Mouse (Mus musculus) embryonic facial prominence, embryonic 15.5 days (tissue): ENCODE data around the gene Bmf. TPM values are rescaled to one million over a fixed set of nuclear protein-coding genes. Genes with fewer than 3 reads are reported as not detected.

Experiments used
- ATAC-seq: fragments of 200-750 bp; cut with Nextera tagmentation; 2 replicates; pipeline ENCODE4 v1.8.0; 2017; ENCODE audit warnings: low read depth, moderate TSS enrichment; ENCODE audit not compliant: insufficient number of reproducible peaks, low FRiP score, low TSS enrichment
- H3K27ac ChIP-seq: fragments of 300-500 bp; sonication (generic); replicated peaks from 2 replicates; pipeline ENCODE4 v1.5.1; 2015; ENCODE audit warnings: mild to moderate bottlenecking, inconsistent platforms
- H3K27me3 ChIP-seq: fragments of 300-500 bp; sonication (generic); 2 replicates; pipeline ENCODE4 v1.6.1; 2015; ENCODE audit warnings: inconsistent platforms
- H3K36me3 ChIP-seq: fragments of 300-500 bp; sonication (generic); 2 replicates; pipeline ENCODE4 v1.6.1; 2015; ENCODE audit warnings: mild to moderate bottlenecking, inconsistent platforms
- H3K4me1 ChIP-seq: fragments of 300-500 bp; sonication (generic); 2 replicates; pipeline ENCODE4 v1.6.1; 2015; ENCODE audit warnings: inconsistent platforms
- H3K4me2 ChIP-seq: fragments of 300-500 bp; sonication (generic); replicated peaks from 2 replicates; pipeline ENCODE4 v1.6.1; 2015; ENCODE audit warnings: mild to moderate bottlenecking, inconsistent platforms
- H3K4me3 ChIP-seq: fragments of 300-500 bp; sonication (generic); replicated peaks from 2 replicates; pipeline ENCODE4 v1.5.1; 2015; ENCODE audit warnings: mild to moderate bottlenecking, inconsistent platforms
- H3K9ac ChIP-seq: fragments of 300-500 bp; sonication (generic); 2 replicates; pipeline ENCODE4 v1.6.1; 2015; ENCODE audit warnings: inconsistent platforms
- H3K9me3 ChIP-seq: fragments of 300-500 bp; sonication (generic); replicated peaks from 2 replicates; pipeline ENCODE4 v1.6.1; 2016; ENCODE audit warnings: inconsistent platforms
- WGBS: fragments of 180-500 bp; shearing (Covaris S2); methylation state at CpG from one replicate; pipeline ENCODE4 v1.1.7; 2015; 5-methylcytosine and 5-hydroxymethylcytosine counted together
- polyA plus RNA-seq: library from polyadenylated mRNA; unstranded; fragments of >200 nt; fragmentation: Nextera tagmentation; extraction: Ambion mirVana; gene quantifications from 2 replicates; pipeline ENCODE4 v1.2.1, GENCODE M21; 2015

Bmf gene
- polyA plus RNA-seq, 1 experiment from 2014 or later, result 6.7 TPM

GRCm38 (mm10) chr2:118532855-118533675 lies 16.4 kb downstream of the Bmf start:
- Histone ChIP-seq H3K4me1 (peaks cover 72% of the 10 kb centered on the region), H3K27ac (peak overlapping the region; percentile 92), H3K9me3 (no peaks in the 10 kb centered on the region), H3K4me2 (peak overlapping the region; percentile 8; the same call in 1 of the 2 replicates), H3K9ac (no peak overlapping the region), H3K36me3 (no peaks in the 10 kb centered on the region), H3K4me3 (no peak overlapping the region), H3K27me3 (no peaks in the 10 kb centered on the region)
- peak; percentile 84 for ATAC-seq
- WGBS, result 5% methylated on average over 6 of the region's 6 CpGs

DNA sequence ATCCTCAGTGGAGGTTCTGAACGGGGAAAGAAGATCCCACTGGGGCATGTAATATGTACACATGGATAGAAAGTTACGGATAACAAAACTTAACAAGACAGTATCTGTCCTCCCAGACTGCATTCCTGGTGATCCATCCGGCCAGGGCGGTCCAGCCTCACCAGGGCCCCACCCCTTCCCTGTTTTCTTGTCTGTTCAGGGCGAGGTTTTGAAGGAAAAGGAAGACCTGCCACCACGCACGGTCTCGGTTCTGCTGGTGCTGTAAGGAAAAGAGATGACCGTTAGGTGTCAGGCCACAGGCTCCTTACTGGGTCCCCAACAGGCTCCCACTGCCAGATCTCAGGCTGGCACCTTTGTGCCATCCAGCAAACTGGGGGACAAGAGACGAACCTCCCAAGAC lies 17.1 kb downstream of the Bmf start:
- WGBS, result 23% methylated on average over 10 of the region's 10 CpGs
- peak overlapping the region; percentile 8; the same call in 1 of the 2 replicates for H3K4me2 ChIP-seq
- no peaks in the 10 kb centered on the region for H3K9me3 ChIP-seq
- H3K4me3 ChIP-seq, result no peak overlapping the region
- peak overlapping the region; percentile 92 for H3K27ac ChIP-seq
- H3K9ac ChIP-seq, result no peak overlapping the region
- no peak for ATAC-seq
- H3K36me3 ChIP-seq, result no peaks in the 10 kb centered on the region
- H3K4me1 ChIP-seq, result peaks cover 68% of the 10 kb centered on the region
- no peaks in the 10 kb centered on the region for H3K27me3 ChIP-seq

DNA sequence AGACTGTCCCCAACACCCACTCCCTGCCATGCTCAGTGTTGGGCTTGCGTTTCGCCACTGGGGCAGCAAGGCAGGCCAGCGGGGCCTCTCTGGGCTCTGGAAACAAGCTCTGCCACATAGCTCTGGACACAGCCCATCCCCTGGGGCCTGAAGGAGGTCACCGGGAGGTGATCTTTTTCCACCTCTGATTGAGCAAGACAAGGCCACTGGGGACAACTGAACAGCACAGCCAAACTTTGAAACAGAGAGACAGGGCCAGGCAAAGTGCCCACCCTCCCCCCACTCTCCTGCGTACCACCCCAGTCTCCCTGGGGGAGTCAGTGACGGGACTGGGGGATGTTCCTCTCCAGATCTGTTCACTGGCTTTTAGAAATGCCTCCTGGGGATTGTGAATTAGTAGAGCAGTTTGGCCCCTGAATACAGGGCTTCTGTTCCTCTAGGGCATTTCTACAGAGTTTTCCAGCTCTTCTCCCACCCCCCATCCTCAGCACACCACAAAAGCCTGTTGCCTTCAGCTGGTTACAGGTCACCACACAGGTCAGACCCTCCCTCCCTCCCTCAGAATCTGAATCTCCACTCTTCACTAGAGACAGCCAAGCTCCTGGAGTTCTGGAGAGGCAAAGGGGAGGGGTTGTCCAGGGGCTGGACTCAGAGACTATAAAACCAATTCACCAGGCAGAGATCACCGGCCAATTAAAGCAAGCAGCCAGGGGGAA lies 19.9 kb downstream of the Bmf start:
- Histone ChIP-seq H3K4me2 (no peak overlapping the region), H3K9ac (no peak overlapping the region), H3K4me1 (peaks cover 53% of the 10 kb centered on the region), H3K36me3 (no peaks in the 10 kb centered on the region), H3K27ac (peak overlapping the region; percentile 48), H3K9me3 (no peaks in the 10 kb centered on the region), H3K4me3 (no peak overlapping the region), H3K27me3 (no peaks in the 10 kb centered on the region)
- 0 out of 2 replicates have a peak, but pooled peaks have one; percentile 3 for ATAC-seq
- WGBS, result 29% methylated on average over 7 of the region's 7 CpGs

DNA sequence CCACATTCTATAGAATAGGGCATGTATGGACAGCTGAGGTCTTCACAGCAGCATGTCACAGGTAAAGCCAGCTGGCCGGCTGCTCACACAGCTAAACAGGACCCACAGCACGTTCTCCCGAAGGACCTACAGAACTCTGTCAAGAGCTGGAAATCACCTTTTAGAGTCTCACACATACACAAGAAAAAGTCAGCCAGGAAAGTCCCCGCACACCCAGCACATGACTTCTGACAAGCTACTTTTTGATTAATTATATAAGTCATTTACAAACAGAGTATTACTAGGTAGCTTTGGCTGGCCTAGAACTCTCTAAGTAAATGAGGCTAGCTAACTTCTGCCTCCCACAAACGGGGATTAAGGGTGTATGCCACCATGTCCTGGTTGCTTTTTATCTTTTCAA lies 22.9 kb downstream of the Bmf start:
- Histone ChIP-seq H3K27ac (no peak overlapping the region), H3K9me3 (no peaks in the 10 kb centered on the region), H3K27me3 (no peaks in the 10 kb centered on the region), H3K4me1 (peaks cover 40% of the 10 kb centered on the region), H3K9ac (no peak overlapping the region), H3K4me3 (no peak overlapping the region), H3K36me3 (no peaks in the 10 kb centered on the region), H3K4me2 (no peak overlapping the region)
- ATAC-seq, result no peak
- WGBS, result 88% methylated on average over 5 of the region's 5 CpGs

- H3K36me3 ChIP-seq, result no peaks in the 10 kb centered on the region
- no peak for ATAC-seq
- H3K4me2 ChIP-seq, result no peak overlapping the region
- WGBS, result 76% methylated on average over 3 of the region's 3 CpGs
- no peak overlapping the region for H3K4me3 ChIP-seq
- no peaks in the 10 kb centered on the region for H3K9me3 ChIP-seq
- no peaks in the 10 kb centered on the region for H3K27me3 ChIP-seq
- H3K4me1 ChIP-seq, result peaks cover 35% of the 10 kb centered on the region
- H3K27ac ChIP-seq, result no peak overlapping the region
- no peak overlapping the region for H3K9ac ChIP-seq
These were observed 24.7 kb downstream of the Bmf start for GRCm38 (mm10) chr2:118524811-118525210.

DNA sequence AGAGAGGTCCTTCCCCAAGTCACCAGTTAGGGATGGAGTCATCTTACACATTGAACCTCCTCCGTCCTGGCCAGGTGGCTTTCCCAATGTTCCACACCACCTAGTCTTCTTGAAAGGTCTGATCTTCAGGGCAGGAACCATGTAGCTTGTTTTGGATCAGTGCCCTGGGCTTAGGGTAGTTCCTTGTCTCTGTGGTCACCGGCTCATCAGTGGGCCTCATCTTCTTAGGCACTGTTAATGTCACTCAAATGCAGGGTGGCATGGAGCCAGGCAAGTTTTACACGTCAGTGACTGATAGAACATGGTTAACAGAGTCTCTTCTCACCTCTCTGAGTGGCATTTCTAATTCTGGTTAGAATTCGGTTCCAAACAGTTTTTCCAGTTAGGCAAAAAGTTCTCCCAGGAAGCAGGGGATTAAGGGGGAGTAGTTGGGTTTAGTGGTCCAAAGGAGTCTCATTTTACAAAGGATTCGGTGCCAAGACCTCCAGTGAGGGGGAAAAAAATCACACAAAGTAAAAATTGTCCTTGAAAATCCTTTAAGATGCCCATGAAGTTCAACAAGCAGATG lies 26.2 kb downstream of the Bmf start:
- Histone ChIP-seq H3K4me3 (no peak overlapping the region), H3K4me1 (peaks cover 28% of the 10 kb centered on the region), H3K27ac (peak overlapping the region; percentile 58), H3K27me3 (no peaks in the 10 kb centered on the region), H3K9ac (no peak overlapping the region), H3K9me3 (no peaks in the 10 kb centered on the region), H3K4me2 (no peak overlapping the region), H3K36me3 (no peaks in the 10 kb centered on the region)
- WGBS, result 29% methylated on average over 5 of the region's 5 CpGs
- ATAC-seq, result no peak

- H3K9ac ChIP-seq, result no peak overlapping the region
- WGBS, result 12% methylated on average over 2 of the region's 2 CpGs
These were observed 27.2 kb downstream of the Bmf start for GRCm38 (mm10) chr2:118522265-118522664.

GRCm38 (mm10) chr2:118520042-118520933 lies 29.2 kb downstream of the Bmf start:
- Histone ChIP-seq H3K4me2 (no peak overlapping the region), H3K9ac (no peak overlapping the region), H3K27me3 (no peaks in the 10 kb centered on the region), H3K4me1 (peaks cover 28% of the 10 kb centered on the region), H3K27ac (peak overlapping the region; percentile 72), H3K4me3 (no peak overlapping the region), H3K36me3 (no peaks in the 10 kb centered on the region), H3K9me3 (no peaks in the 10 kb centered on the region)
- WGBS, result 30% methylated on average over 9 of the region's 9 CpGs
- ATAC-seq, result peak; percentile 77

More at GRCm38 (mm10) chr2:118522265-118522664, 27.2 kb downstream of the Bmf start:
- H3K4me2 ChIP-seq, result no peak overlapping the region
- no peak overlapping the region for H3K4me3 ChIP-seq
- H3K36me3 ChIP-seq, result no peaks in the 10 kb centered on the region
- no peak for ATAC-seq
- no peaks in the 10 kb centered on the region for H3K27me3 ChIP-seq
- H3K4me1 ChIP-seq, result peaks cover 28% of the 10 kb centered on the region
- no peaks in the 10 kb centered on the region for H3K9me3 ChIP-seq
- H3K27ac ChIP-seq, result no peak overlapping the region

DNA sequence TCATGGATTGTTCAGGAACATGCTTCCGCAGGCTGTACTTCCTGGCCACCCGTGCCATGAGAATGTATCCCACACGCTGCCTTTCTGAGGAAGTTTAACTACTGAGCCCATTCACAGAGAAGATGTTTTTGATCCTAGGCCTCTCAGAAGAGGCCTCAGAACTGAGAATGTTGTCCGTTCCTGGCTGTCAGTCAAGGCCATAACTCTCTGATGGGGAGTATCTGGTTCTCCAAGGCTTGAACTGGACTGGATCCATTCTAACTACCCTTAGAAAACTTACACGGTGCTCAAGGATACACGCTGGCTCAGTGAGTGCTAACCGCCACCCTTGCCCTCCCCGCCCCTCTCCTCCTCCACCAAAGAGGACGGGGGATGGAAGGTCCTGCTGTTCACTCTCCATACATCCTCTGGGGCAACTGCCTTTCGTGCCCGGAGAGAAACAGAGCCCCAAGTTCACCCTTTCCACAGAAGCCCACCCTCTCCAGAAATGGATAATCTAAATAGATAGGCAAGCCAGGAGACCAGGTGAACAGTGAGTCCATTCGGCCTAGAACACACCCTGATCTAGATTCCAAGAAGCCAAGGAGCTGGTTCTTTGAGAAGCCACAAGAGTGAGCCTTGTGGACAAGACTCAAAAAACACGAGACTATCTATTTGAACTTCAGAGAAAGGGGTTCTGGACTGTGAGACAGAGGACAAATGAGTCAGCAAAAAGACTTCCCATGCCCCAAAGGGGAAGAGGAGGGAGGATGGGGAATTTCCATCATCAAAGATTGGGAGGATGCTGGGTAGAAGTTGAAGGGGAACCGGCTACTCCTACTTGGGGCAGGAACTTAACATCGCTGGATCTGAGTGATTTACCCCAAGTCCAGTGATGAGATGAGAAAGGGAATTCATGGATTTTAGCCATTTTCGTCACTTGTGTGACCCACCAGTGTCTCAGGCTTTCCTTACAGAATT lies 36.8 kb downstream of the Bmf start:
- no peaks in the 10 kb centered on the region for H3K27me3 ChIP-seq
- no peak overlapping the region for H3K4me3 ChIP-seq
- 76% methylated on average over 16 of the region's 16 CpGs for WGBS
- no peaks in the 10 kb centered on the region for H3K9me3 ChIP-seq
- no peak overlapping the region for H3K4me2 ChIP-seq
- H3K4me1 ChIP-seq, result peaks cover 36% of the 10 kb centered on the region
- ATAC-seq, result no peak
- 0 out of 2 replicates have a peak overlapping the region, but pooled peaks have one; percentile 7 for H3K27ac ChIP-seq
- no peak overlapping the region for H3K9ac ChIP-seq
- no peaks in the 10 kb centered on the region for H3K36me3 ChIP-seq
